Mouse (Mus musculus): ENCODE results near the gene Vamp1. TPM values are rescaled to one million over a fixed set of nuclear protein-coding genes. Genes with fewer than 3 reads are reported as not detected.

Gene Vamp1
- polyA plus RNA-seq, 1 experiment: 1.4 TPM

- Histone ChIP-seq H3K4me1 (peaks cover 23% of the 10 kb centered on the region), H3K4me3 (replicated peaks) (no peak overlapping the region), H3K9me3 (no peaks in the 10 kb centered on the region), H3K27me3 (replicated peaks) (no peaks in the 10 kb centered on the region), H3K36me3 (replicated peaks; ENCODE audit: low read length) (peaks cover 81% of the 10 kb centered on the region)
- TF ChIP-seq GATA1 (IDR thresholded peaks at IDR 0.05; ENCODE audit: borderline replicate concordance, low read length): no peak
- TF ChIP-seq FLI1 (IDR thresholded peaks at IDR 0.05; ENCODE audit: low read length): no peak
These were observed 10.3 kb downstream of the Vamp1 start for GRCm38 (mm10) chr6:125225518-125226115.

GRCm38 (mm10) chr6:125230571-125230970 is 15.2 kb downstream of the Vamp1 start:
- H3K36me3 ChIP-seq (replicated peaks; ENCODE audit: low read length): peaks cover 45% of the 10 kb centered on the region
- peak overlapping the region; percentile 96 for H3K4me3 ChIP-seq (replicated peaks)
- no peaks in the 10 kb centered on the region for H3K27me3 ChIP-seq (replicated peaks)
- H3K9me3 ChIP-seq: no peaks in the 10 kb centered on the region
- H3K4me1 ChIP-seq: peaks cover 61% of the 10 kb centered on the region
- no peak for TF ChIP-seq GATA1 (IDR thresholded peaks at IDR 0.05; ENCODE audit: borderline replicate concordance, low read length)
- no peak for TF ChIP-seq FLI1 (IDR thresholded peaks at IDR 0.05; ENCODE audit: low read length)

GRCm38 (mm10) chr6:125231117-125232044 is 16.0 kb downstream of the Vamp1 start, which contains the start of gene Tapbpl:
Gene Tapbpl (minus strand): TSS chr6:125231860.
- Histone ChIP-seq H3K9me3 (no peaks in the 10 kb centered on the region), H3K4me1 (peaks cover 69% of the 10 kb centered on the region), H3K27me3 (replicated peaks) (no peaks in the 10 kb centered on the region), H3K4me3 (replicated peaks) (peak within 1 kb of the TSS; percentile 96), H3K36me3 (replicated peaks; ENCODE audit: low read length) (peaks cover 45% of the 10 kb centered on the region)
- no peak for TF ChIP-seq GATA1 (IDR thresholded peaks at IDR 0.05; ENCODE audit: borderline replicate concordance, low read length)
- TF ChIP-seq FLI1 (IDR thresholded peaks at IDR 0.05; ENCODE audit: low read length): no peak

- Histone ChIP-seq H3K36me3 (replicated peaks; ENCODE audit: low read length) (peaks cover 45% of the 10 kb centered on the region), H3K4me3 (replicated peaks) (peak overlapping the region; percentile 96), H3K9me3 (no peaks in the 10 kb centered on the region)
These were observed 16.7 kb downstream of the Vamp1 start for GRCm38 (mm10) chr6:125232045-125232437.

GRCm38 (mm10) chr6:125232516-125232915 is 17.2 kb downstream of the Vamp1 start:
- H3K27me3 ChIP-seq (replicated peaks): no peaks in the 10 kb centered on the region
- H3K4me3 ChIP-seq (replicated peaks): peak overlapping the region; percentile 96
- peaks cover 47% of the 10 kb centered on the region for H3K36me3 ChIP-seq (replicated peaks; ENCODE audit: low read length)
- TF ChIP-seq FLI1 (IDR thresholded peaks at IDR 0.05; ENCODE audit: low read length): no peak
- no peak for TF ChIP-seq GATA1 (IDR thresholded peaks at IDR 0.05; ENCODE audit: borderline replicate concordance, low read length)
- H3K4me1 ChIP-seq: peaks cover 80% of the 10 kb centered on the region
- no peaks in the 10 kb centered on the region for H3K9me3 ChIP-seq

More at GRCm38 (mm10) chr6:125232045-125232437, 16.7 kb downstream of the Vamp1 start:
- no peak for TF ChIP-seq FLI1 (IDR thresholded peaks at IDR 0.05; ENCODE audit: low read length)
- no peak for TF ChIP-seq GATA1 (IDR thresholded peaks at IDR 0.05; ENCODE audit: borderline replicate concordance, low read length)
- no peaks in the 10 kb centered on the region for H3K27me3 ChIP-seq (replicated peaks)
- H3K4me1 ChIP-seq: peaks cover 75% of the 10 kb centered on the region

- H3K9me3 ChIP-seq: 0 out of 2 replicates have a peak, but pooled peaks cover 3% of the 10 kb centered on the region
- peaks cover 47% of the 10 kb centered on the region for H3K36me3 ChIP-seq (replicated peaks; ENCODE audit: low read length)
- no peak for TF ChIP-seq GATA1 (IDR thresholded peaks at IDR 0.05; ENCODE audit: borderline replicate concordance, low read length)
- TF ChIP-seq FLI1 (IDR thresholded peaks at IDR 0.05; ENCODE audit: low read length): no peak
- H3K4me3 ChIP-seq (replicated peaks): peak overlapping the region; percentile 96
- peaks cover 85% of the 10 kb centered on the region for H3K4me1 ChIP-seq
- H3K27me3 ChIP-seq (replicated peaks): no peaks in the 10 kb centered on the region
These were observed 18.6 kb downstream of the Vamp1 start for GRCm38 (mm10) chr6:125233816-125234519.

- 0 out of 2 replicates have a peak, but pooled peaks cover 3% of the 10 kb centered on the region for H3K9me3 ChIP-seq
- peaks cover 50% of the 10 kb centered on the region for H3K36me3 ChIP-seq (replicated peaks; ENCODE audit: low read length)
- peak overlapping the region; percentile 96 for H3K4me3 ChIP-seq (replicated peaks)
- peaks cover 90% of the 10 kb centered on the region for H3K4me1 ChIP-seq
- H3K27me3 ChIP-seq (replicated peaks): no peaks in the 10 kb centered on the region
- TF ChIP-seq FLI1 (IDR thresholded peaks at IDR 0.05; ENCODE audit: low read length) (no peak), GATA1 (IDR thresholded peaks at IDR 0.05; ENCODE audit: borderline replicate concordance, low read length) (no peak)
These were observed 19.1 kb downstream of the Vamp1 start for GRCm38 (mm10) chr6:125234520-125234828.

- no peaks in the 10 kb centered on the region for H3K27me3 ChIP-seq (replicated peaks)
- peak overlapping the region; percentile 17 for H3K4me3 ChIP-seq (replicated peaks)
- H3K9me3 ChIP-seq: 0 out of 2 replicates have a peak, but pooled peaks cover 3% of the 10 kb centered on the region
- H3K36me3 ChIP-seq (replicated peaks; ENCODE audit: low read length): peaks cover 68% of the 10 kb centered on the region
- peaks cover 84% of the 10 kb centered on the region for H3K4me1 ChIP-seq
- no peak for TF ChIP-seq FLI1 (IDR thresholded peaks at IDR 0.05; ENCODE audit: low read length)
- no peak for TF ChIP-seq GATA1 (IDR thresholded peaks at IDR 0.05; ENCODE audit: borderline replicate concordance, low read length)
These were observed 21.0 kb downstream of the Vamp1 start for GRCm38 (mm10) chr6:125236341-125236740.

- Histone ChIP-seq H3K36me3 (replicated peaks; ENCODE audit: low read length) (peaks cover 73% of the 10 kb centered on the region), H3K27me3 (replicated peaks) (no peaks in the 10 kb centered on the region), H3K9me3 (0 out of 2 replicates have a peak, but pooled peaks cover 3% of the 10 kb centered on the region), H3K4me3 (replicated peaks) (peak within 1 kb of the TSS; percentile 17), H3K4me1 (peaks cover 88% of the 10 kb centered on the region)
- TF ChIP-seq FLI1 (IDR thresholded peaks at IDR 0.05; ENCODE audit: low read length) (no peak), GATA1 (IDR thresholded peaks at IDR 0.05; ENCODE audit: borderline replicate concordance, low read length) (no peak)
These were observed 21.4 kb downstream of the Vamp1 start, which contains the start of gene Cd27 for GRCm38 (mm10) chr6:125236782-125237181. Gene Cd27 (minus strand): TSS chr6:125237010.
